Mouse (Mus musculus) neural tube, embryonic 11.5 days (tissue): ENCODE data around the gene Ttc28. TPM values are rescaled to one million over a fixed set of nuclear protein-coding genes. Genes with fewer than 3 reads are reported as not detected.

Experiments used
- ATAC-seq: fragments of 200-750 bp; cut with Nextera tagmentation; 2 replicates; pipeline ENCODE4 v1.8.0; 2017; ENCODE audit warnings: moderate number of reproducible peaks, mild to moderate bottlenecking, moderate TSS enrichment, moderate library complexity; ENCODE audit not compliant: insufficient read depth, low FRiP score, low TSS enrichment
- DNase-seq: peaks from one replicate; pipeline ENCODE4 v3.0.0-alpha.2; 2015; ENCODE audit warnings: low spot score
- H3K27ac ChIP-seq: fragments of 300-500 bp; sonication (generic); 2 replicates; pipeline ENCODE4 v1.5.1; 2014; ENCODE audit warnings: low read depth, mild to moderate bottlenecking, low read length
- H3K27me3 ChIP-seq: fragments of 300-500 bp; sonication (generic); 2 replicates; pipeline ENCODE4 v1.6.1; 2014; ENCODE audit warnings: mild to moderate bottlenecking, low read length, mixed read lengths; ENCODE audit not compliant: control insufficient read depth, insufficient read depth
- H3K36me3 ChIP-seq: fragments of 300-500 bp; sonication (generic); 2 replicates; pipeline ENCODE4 v1.6.1; 2014; ENCODE audit warnings: mild to moderate bottlenecking, low read length, moderate library complexity, mixed read lengths; ENCODE audit not compliant: control insufficient read depth, insufficient read depth
- H3K4me1 ChIP-seq: fragments of 300-500 bp; sonication (generic); 2 replicates; pipeline ENCODE4 v1.6.1; 2014; ENCODE audit warnings: low read length, mixed read lengths; ENCODE audit not compliant: control insufficient read depth, insufficient read depth
- H3K4me2 ChIP-seq: fragments of 300-500 bp; sonication (generic); 2 replicates; pipeline ENCODE4 v1.6.1; 2014; ENCODE audit warnings: low read depth, mild to moderate bottlenecking, moderate library complexity
- H3K4me3 ChIP-seq: fragments of 300-500 bp; sonication (generic); 2 replicates; pipeline ENCODE4 v1.5.1; 2014; ENCODE audit warnings: low read depth, low read length
- H3K9ac ChIP-seq: fragments of 300-500 bp; sonication (generic); 2 replicates; pipeline ENCODE4 v1.6.1; 2014; ENCODE audit warnings: mild to moderate bottlenecking, low read length
- H3K9me3 ChIP-seq: fragments of 300-500 bp; sonication (generic); 2 replicates; pipeline ENCODE4 v1.6.1; 2016; ENCODE audit warnings: low read length; ENCODE audit not compliant: control insufficient read depth
- WGBS: fragments of 180-500 bp; shearing (Covaris S2); extraction: QIAGEN DNeasy Blood & Tissue Kit; methylation state at CpG from one replicate; pipeline ENCODE4 v1.1.7; 2014; 5-methylcytosine and 5-hydroxymethylcytosine counted together
- polyA plus RNA-seq: library from polyadenylated mRNA; unstranded; fragments of >200 nt; fragmentation: Nextera tagmentation; extraction: Ambion mirVana; gene quantifications from 2 replicates; pipeline ENCODE4 v1.2.1, GENCODE M21; 2014

Ttc28 gene
- polyA plus RNA-seq, 1 experiment from 2014 or later, result 16.1 TPM

DNA sequence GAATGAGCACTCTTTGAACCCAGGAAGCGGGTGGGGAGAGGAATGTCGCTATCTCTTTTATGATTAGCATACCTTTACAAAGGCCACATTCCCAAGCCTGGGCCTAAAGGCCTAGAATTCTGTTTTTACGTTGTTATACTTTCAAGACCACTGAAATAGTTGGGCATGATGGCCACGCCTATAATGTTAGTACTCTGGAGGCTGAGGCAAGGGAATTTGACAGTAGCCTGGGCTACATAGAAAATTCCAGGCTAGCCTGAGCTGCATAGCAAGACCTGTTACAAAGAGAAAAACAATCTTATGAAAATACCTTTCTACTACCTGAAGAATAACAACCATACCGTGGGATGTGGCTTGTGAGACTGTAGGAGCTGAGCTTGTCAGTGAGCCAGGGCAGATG is 248.2 kb downstream of the Ttc28 start:
- Histone ChIP-seq H3K4me1 (peaks cover 5% of the 10 kb centered on the region), H3K9ac (no peak overlapping the region), H3K27me3 (no peaks in the 10 kb centered on the region), H3K4me3 (no peak overlapping the region), H3K4me2 (no peak overlapping the region), H3K36me3 (no peaks in the 10 kb centered on the region), H3K9me3 (no peaks in the 10 kb centered on the region), H3K27ac (no peak overlapping the region)
- DNase-seq (no peak), ATAC-seq (no peak)
- WGBS, result 83% methylated on average over 5 of the region's 5 CpGs

DNA sequence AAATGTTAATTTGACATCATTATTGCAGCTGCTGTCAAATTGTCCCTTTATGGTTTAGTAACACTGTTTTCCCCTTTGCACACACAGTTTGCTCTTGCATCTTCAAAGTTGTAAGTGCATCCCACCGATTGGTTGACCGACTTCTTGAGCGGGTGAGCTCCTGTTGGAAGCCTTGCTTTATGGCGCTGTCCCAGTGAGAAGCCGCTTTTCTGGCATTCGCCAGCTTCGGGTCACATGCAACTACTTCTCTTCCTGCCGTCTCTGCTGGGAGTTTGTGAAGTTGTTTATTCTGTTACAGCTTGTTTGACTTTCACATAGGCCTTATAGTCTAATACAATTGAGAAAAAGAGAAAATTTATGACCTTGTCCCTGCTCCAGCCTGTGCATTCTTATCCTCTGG is 250.5 kb downstream of the Ttc28 start:
- ATAC-seq (no peak), DNase-seq (no peak)
- Histone ChIP-seq H3K36me3 (no peaks in the 10 kb centered on the region), H3K9me3 (no peaks in the 10 kb centered on the region), H3K4me2 (no peak overlapping the region), H3K9ac (no peak overlapping the region), H3K27ac (no peak overlapping the region), H3K27me3 (no peaks in the 10 kb centered on the region), H3K4me3 (no peak overlapping the region), H3K4me1 (no peaks in the 10 kb centered on the region)
- whole genome bisulfite sequencing, result 64% methylated on average over 8 of the region's 8 CpGs

DNA sequence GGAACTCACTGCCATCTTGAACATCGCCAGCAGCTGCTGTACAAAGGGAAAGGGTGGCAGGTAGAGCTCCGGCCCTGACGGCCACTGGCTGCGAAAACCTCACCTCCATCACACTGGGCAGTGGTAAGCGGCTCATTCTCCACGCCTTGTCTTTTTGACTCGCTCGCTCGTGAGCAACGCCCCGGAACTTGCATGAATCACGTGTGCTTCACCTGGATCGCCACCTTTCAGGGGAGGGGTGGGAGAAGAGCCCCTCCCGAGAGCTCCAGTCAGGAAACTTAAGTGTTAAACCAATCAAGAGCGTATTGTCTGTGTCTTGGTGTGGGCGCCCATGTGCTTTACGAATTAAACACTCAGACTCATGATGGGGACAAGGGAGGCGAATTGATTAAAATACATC is 252.0 kb downstream of the Ttc28 start:
- Histone ChIP-seq H3K4me3 (no peak overlapping the region), H3K36me3 (no peaks in the 10 kb centered on the region), H3K4me2 (no peak overlapping the region), H3K9me3 (no peaks in the 10 kb centered on the region), H3K27ac (no peak overlapping the region), H3K9ac (no peak overlapping the region), H3K27me3 (no peaks in the 10 kb centered on the region), H3K4me1 (peaks cover 4% of the 10 kb centered on the region; the same call in 1 of the 2 replicates)
- no peak for DNase-seq
- WGBS, result 93% methylated on average over 18 of the region's 18 CpGs
- ATAC-seq, result no peak

DNA sequence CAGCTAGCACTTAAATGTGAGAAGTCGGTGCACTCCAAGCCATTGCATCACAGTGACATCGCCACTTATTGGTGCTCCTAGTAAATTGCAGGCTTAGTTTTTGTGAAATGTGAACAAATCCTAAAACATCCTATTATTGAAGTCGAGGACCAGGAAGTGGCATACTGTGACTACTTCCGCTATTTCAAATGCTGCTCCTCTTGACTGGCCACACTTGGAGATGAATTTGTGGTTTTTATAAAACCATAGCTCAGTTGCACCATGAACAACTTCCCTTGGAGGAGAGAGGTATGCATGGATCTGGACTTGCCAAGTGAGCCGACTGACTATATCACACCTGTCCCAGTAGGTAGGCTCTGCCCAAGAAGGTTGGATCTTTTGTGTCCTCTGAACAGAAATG is 253.5 kb downstream of the Ttc28 start:
- Histone ChIP-seq H3K9me3 (no peaks in the 10 kb centered on the region), H3K4me2 (no peak overlapping the region), H3K27ac (no peak overlapping the region), H3K27me3 (no peaks in the 10 kb centered on the region), H3K9ac (no peak overlapping the region), H3K36me3 (no peaks in the 10 kb centered on the region), H3K4me1 (peaks cover 18% of the 10 kb centered on the region), H3K4me3 (no peak overlapping the region)
- ATAC-seq, result no peak
- WGBS, result 94% methylated on average over 5 of the region's 5 CpGs
- no peak for DNase-seq

DNA sequence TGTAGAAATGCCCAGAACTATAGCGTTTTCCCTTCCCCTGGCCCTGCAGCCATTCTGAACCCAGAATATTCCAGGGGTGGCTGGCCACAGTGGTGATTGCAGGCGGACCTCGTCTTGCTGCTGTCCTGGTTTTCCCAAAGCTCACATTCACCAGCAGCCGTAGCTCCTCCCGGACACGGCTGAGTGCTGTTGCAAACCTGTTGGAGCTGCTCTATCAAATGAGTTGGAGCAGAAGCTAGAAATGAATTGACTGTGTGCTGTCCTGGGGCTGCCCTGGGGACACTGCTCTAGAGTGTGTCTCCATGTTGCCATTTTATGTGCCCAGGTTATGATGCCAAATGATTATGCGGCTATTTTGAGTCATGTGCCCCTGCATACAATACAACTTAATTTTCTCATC is 254.2 kb downstream of the Ttc28 start:
- H3K36me3 ChIP-seq, result no peaks in the 10 kb centered on the region
- no peak overlapping the region for H3K9ac ChIP-seq
- H3K9me3 ChIP-seq, result no peaks in the 10 kb centered on the region
- no peak overlapping the region for H3K27ac ChIP-seq
- H3K4me3 ChIP-seq, result no peak overlapping the region
- DNase-seq (no peak), ATAC-seq (no peak)
- peaks cover 23% of the 10 kb centered on the region for H3K4me1 ChIP-seq
- no peaks in the 10 kb centered on the region for H3K27me3 ChIP-seq
- H3K4me2 ChIP-seq, result no peak overlapping the region
- WGBS, result 84% methylated on average over 7 of the region's 7 CpGs

DNA sequence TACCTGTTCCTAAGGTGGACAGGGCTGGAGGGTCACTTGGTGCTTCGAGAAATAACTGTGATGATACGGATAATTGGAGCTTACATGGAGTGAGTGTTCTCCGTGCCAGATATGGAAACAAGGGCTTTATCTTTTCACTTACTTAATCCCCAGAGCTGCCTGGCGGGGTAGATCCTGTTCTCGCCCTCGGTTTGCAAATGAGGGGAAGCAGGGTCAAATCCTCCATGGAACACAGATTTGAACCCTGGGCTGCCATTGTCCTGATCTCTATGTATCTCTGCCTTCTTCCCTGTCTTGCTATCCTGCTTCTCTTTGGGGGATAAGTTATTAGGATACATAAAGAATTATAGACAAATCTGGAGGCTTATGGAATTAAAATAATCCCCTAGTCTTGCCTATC is 257.7 kb downstream of the Ttc28 start:
- Histone ChIP-seq H3K4me1 (peaks cover 39% of the 10 kb centered on the region), H3K9ac (no peak overlapping the region), H3K9me3 (no peaks in the 10 kb centered on the region), H3K4me3 (no peak overlapping the region), H3K27me3 (no peaks in the 10 kb centered on the region; the same call in 1 of the 2 replicates), H3K27ac (peak overlapping the region; percentile 57; the same call in 1 of the 2 replicates), H3K4me2 (0 out of 2 replicates have a peak overlapping the region, but pooled peaks have one; percentile 0), H3K36me3 (no peaks in the 10 kb centered on the region)
- DNase-seq, result no peak
- 39% methylated on average over 6 of the region's 6 CpGs for WGBS
- no peak for ATAC-seq

DNA sequence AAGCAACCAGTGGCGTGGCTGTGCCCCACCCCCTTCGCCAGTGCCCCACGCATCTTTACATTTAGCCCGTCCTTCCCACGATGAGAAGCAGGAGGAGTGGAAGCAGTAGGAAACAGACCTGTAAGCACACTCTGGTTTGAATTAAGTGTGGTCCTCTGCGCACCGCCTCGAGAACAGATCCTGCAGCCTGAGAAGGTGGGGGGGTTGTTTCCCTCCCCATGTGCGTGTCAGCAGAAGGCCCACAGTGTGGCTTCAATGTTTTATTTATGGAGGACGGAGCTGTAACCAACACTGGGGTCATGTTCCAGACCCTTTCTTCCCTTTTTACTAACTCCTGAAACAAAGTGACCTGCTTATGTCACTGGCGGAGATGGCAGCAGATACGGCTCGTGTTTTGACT is 258.1 kb downstream of the Ttc28 start:
- H3K27ac ChIP-seq, result peak overlapping the region; percentile 57; the same call in 1 of the 2 replicates
- H3K36me3 ChIP-seq, result no peaks in the 10 kb centered on the region
- WGBS, result 17% methylated on average over 13 of the region's 13 CpGs
- H3K4me3 ChIP-seq, result no peak overlapping the region
- no peak for ATAC-seq
- peaks cover 39% of the 10 kb centered on the region for H3K4me1 ChIP-seq
- no peak overlapping the region for H3K9ac ChIP-seq
- no peaks in the 10 kb centered on the region for H3K9me3 ChIP-seq
- H3K27me3 ChIP-seq, result no peaks in the 10 kb centered on the region; the same call in 1 of the 2 replicates
- 0 out of 2 replicates have a peak overlapping the region, but pooled peaks have one; percentile 0 for H3K4me2 ChIP-seq
- peak; percentile 41 for DNase-seq

DNA sequence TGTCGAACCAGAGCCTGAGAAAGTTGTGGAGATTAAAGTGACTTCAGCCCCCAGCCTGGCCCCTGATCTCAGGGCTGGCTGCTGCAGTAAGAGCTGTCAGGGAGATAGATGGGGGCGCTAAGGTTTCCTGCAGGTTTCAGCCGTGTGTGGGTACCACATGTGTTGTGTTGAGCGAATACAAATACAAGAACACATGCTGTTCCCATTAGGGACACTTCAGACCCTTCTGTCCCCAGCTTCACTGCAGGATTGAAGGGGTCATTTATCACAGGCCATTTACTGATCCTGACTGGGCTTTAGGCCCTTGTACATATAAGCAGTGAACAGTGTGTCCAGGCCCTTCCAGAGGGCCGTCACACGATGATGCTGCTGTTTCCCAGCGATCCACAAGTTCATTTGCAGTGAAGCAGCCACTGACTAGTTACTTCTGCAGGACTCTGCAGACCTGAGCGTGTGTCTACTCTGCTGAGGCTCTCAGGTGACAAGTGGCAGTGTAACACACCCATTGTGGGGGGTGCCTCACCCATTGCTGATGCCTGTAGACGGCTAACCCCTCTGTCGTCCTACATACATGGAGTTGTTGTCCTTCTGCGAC is 258.7 kb downstream of the Ttc28 start:
- no peaks in the 10 kb centered on the region for H3K36me3 ChIP-seq
- no peaks in the 10 kb centered on the region for H3K9me3 ChIP-seq
- H3K27me3 ChIP-seq, result no peaks in the 10 kb centered on the region; the same call in 1 of the 2 replicates
- ATAC-seq, result peak; percentile 74
- H3K4me1 ChIP-seq, result peaks cover 39% of the 10 kb centered on the region
- H3K27ac ChIP-seq, result no peak overlapping the region; the same call in 1 of the 2 replicates
- H3K4me2 ChIP-seq, result no peak overlapping the region
- peak; percentile 74 for DNase-seq
- H3K4me3 ChIP-seq, result no peak overlapping the region
- WGBS, result 16% methylated on average over 11 of the region's 11 CpGs
- H3K9ac ChIP-seq, result no peak overlapping the region

DNA sequence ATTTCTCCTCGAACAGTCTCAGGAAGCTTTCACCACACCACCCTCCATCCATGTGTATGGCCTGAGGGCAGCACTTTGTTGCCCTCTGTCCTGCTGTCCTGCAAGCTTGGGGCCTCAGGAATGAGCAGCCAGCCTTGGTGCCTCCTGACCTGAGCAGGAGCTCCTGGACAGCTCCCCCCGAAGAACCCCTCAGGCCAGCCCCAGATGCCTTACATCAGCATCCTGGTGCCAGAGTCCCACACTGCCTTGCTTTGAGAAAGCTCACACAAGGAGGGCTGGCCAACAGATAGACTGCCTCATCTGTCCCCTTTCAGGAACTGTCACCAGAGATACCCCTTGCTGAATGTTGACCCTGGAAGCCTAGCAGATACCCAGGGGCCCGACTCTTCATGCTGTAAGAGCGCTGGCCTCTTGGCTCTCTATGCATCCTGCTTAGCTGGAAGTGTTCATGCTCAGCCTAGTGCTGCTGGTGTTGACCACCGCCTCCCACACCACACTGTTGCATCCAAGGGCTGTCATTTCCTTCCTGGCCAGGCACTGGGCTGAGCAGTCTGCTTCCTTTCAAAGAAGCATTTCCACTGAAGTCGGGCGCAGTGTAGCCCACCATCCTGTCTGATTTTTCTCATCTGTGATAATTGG is 259.4 kb downstream of the Ttc28 start:
- WGBS, result 57% methylated on average over 7 of the region's 7 CpGs
- Histone ChIP-seq H3K4me2 (no peak overlapping the region), H3K4me1 (peaks cover 39% of the 10 kb centered on the region), H3K27me3 (no peaks in the 10 kb centered on the region; the same call in 1 of the 2 replicates), H3K4me3 (no peak overlapping the region), H3K27ac (peak overlapping the region; percentile 49; the same call in 1 of the 2 replicates), H3K9ac (no peak overlapping the region), H3K36me3 (no peaks in the 10 kb centered on the region), H3K9me3 (no peaks in the 10 kb centered on the region)
- no peak for DNase-seq
- no peak for ATAC-seq
